Mouse (Mus musculus) E14TG2a.4 (cell line): ENCODE results near the gene Apbb1.

Experiments used
- H3K27me3 ChIP-seq: 2 replicates; pipeline ENCODE4 v1.6.1; 2014; ENCODE audit warnings: low read length, control low read depth; ENCODE audit not compliant: insufficient read depth
- H3K36me3 ChIP-seq: 2 replicates; pipeline ENCODE4 v1.6.1; 2014; ENCODE audit warnings: low read length, control low read depth; ENCODE audit not compliant: insufficient read depth
- H3K4me1 ChIP-seq: replicated peaks from 2 replicates; pipeline ENCODE4 v1.6.1; 2014; ENCODE audit warnings: low read depth, low read length, control low read depth
- H3K4me3 ChIP-seq: replicated peaks from 2 replicates; pipeline ENCODE4 v1.5.1; 2014; ENCODE audit warnings: mild to moderate bottlenecking, low read length
- H3K9me3 ChIP-seq: 2 replicates; pipeline ENCODE4 v1.6.1; 2014; ENCODE audit warnings: low read length, control low read depth
- CTCF ChIP-seq: conservative IDR thresholded peaks from 2 replicates; pipeline ENCODE4 v1.5.1; 2014; ENCODE audit warnings: low read length
- NANOG ChIP-seq: IDR thresholded peaks from 2 replicates; pipeline ENCODE4 v1.6.1; 2014; ENCODE audit warnings: borderline replicate concordance, low read length, mixed read lengths
- POU5F1 ChIP-seq: IDR thresholded peaks from 2 replicates; pipeline ENCODE4 v1.6.1; 2014; ENCODE audit warnings: low read length, borderline replicate concordance

The Apbb1 gene

GRCm38 (mm10) chr7:105568988-105569471 is 12.4 kb downstream of the Apbb1 start:
- Histone ChIP-seq H3K4me1 (peaks cover 13% of the 10 kb centered on the region), H3K27me3 (peaks cover 10% of the 10 kb centered on the region; the same call in 1 of the 2 replicates), H3K36me3 (peaks cover 11% of the 10 kb centered on the region), H3K4me3 (no peak overlapping the region), H3K9me3 (no peaks in the 10 kb centered on the region)
- TF ChIP-seq NANOG (no peak), CTCF (no peak), POU5F1 (no peak)

DNA sequence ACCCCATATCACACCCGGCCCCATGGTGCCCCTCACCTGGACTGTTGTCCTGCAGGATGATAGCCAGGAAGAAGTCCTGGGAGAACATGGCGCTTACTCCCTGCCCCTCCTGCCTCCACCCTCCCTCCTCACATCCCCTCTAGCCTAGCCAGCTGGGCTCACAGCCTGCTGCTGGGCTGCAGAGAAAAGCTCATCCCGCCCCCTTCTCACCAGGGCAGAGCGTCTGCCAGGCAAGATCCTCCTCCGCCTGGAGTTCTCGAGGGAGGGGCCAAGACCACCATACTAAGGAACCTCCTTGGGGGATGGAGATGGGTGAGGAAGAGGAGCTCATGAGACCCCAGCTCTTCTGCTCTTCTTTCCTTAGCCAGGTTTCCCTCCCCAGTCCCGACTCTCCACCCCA is 12.9 kb downstream of the Apbb1 start:
- H3K4me1 ChIP-seq: peaks cover 13% of the 10 kb centered on the region
- H3K36me3 ChIP-seq: peaks cover 10% of the 10 kb centered on the region
- no peaks in the 10 kb centered on the region for H3K9me3 ChIP-seq
- no peak overlapping the region for H3K4me3 ChIP-seq
- no peak for TF ChIP-seq CTCF
- no peak for TF ChIP-seq POU5F1
- H3K27me3 ChIP-seq: peaks cover 10% of the 10 kb centered on the region; the same call in 1 of the 2 replicates

GRCm38 (mm10) chr7:105565071-105565836 is 16.2 kb downstream of the Apbb1 start:
- Histone ChIP-seq H3K4me1 (peaks cover 13% of the 10 kb centered on the region), H3K9me3 (no peaks in the 10 kb centered on the region), H3K27me3 (peaks cover 12% of the 10 kb centered on the region; the same call in 1 of the 2 replicates), H3K36me3 (peaks cover 5% of the 10 kb centered on the region), H3K4me3 (no peak overlapping the region)
- TF ChIP-seq POU5F1: no peak

DNA sequence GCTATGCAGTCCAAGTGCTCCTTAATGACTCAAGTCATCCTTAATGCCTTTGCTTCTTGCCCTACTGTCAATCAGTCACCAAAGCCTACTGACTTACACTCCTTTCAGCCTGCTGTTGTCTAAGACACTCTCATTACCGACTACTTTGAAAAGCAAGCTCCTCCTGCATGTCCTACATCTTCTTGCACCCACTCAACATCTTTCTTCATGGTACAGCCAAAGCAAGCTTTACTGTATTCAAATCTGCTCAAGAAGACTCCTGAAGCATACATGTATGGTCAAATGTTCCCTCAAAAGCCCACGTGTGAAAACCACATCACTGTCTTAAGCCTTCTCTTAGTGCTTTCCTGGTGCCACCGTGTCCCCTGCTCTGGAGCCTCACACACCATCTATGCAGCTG is 18.1 kb downstream of the Apbb1 start:
- no peaks in the 10 kb centered on the region for H3K9me3 ChIP-seq
- H3K4me1 ChIP-seq: peaks cover 11% of the 10 kb centered on the region
- peaks cover 5% of the 10 kb centered on the region for H3K36me3 ChIP-seq
- TF ChIP-seq NANOG: no peak
- TF ChIP-seq CTCF: no peak
- no peak for TF ChIP-seq POU5F1
- no peak overlapping the region for H3K4me3 ChIP-seq
- peaks cover 12% of the 10 kb centered on the region; the same call in 1 of the 2 replicates for H3K27me3 ChIP-seq

GRCm38 (mm10) chr7:105562317-105562716 is 19.1 kb downstream of the Apbb1 start:
- Histone ChIP-seq H3K9me3 (no peaks in the 10 kb centered on the region), H3K27me3 (peaks cover 11% of the 10 kb centered on the region; the same call in 1 of the 2 replicates), H3K36me3 (peaks cover 5% of the 10 kb centered on the region), H3K4me1 (peaks cover 18% of the 10 kb centered on the region), H3K4me3 (no peak overlapping the region)
- TF ChIP-seq CTCF (no peak), NANOG (no peak), POU5F1 (no peak)

- Histone ChIP-seq H3K4me3 (peak overlapping the region; percentile 23; the same call in 1 of the 2 replicates), H3K4me1 (peaks cover 29% of the 10 kb centered on the region), H3K27me3 (peaks cover 7% of the 10 kb centered on the region; the same call in 1 of the 2 replicates), H3K9me3 (no peaks in the 10 kb centered on the region), H3K36me3 (no peaks in the 10 kb centered on the region)
- TF ChIP-seq POU5F1: no peak
- no peak for TF ChIP-seq CTCF
- no peak for TF ChIP-seq NANOG
Measured at GRCm38 (mm10) chr7:105559016-105559415, 22.4 kb downstream of the Apbb1 start.

DNA sequence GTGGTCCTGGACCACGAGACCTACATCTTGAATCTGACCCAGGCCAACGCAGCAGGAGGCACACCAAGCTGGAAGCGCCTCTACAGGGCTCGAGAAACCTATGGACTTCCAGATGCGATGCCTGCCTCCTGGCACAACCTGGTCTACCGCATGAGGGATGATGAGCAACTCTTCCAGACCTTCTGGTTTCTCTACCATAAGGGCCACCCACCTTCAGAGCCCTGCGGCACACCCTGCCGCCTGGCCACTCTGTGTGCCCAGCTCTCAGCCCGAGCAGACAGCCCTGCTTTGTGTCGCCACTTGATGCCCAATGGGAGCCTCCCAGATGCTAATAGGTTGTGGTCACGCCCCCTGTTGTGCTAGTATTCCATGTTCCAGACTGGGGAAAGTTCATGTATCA is 23.8 kb downstream of the Apbb1 start:
- Histone ChIP-seq H3K9me3 (no peaks in the 10 kb centered on the region), H3K4me3 (no peak overlapping the region), H3K27me3 (peaks cover 13% of the 10 kb centered on the region), H3K36me3 (no peaks in the 10 kb centered on the region), H3K4me1 (peaks cover 38% of the 10 kb centered on the region)
- TF ChIP-seq CTCF: no peak
- no peak for TF ChIP-seq POU5F1
- TF ChIP-seq NANOG: no peak

DNA sequence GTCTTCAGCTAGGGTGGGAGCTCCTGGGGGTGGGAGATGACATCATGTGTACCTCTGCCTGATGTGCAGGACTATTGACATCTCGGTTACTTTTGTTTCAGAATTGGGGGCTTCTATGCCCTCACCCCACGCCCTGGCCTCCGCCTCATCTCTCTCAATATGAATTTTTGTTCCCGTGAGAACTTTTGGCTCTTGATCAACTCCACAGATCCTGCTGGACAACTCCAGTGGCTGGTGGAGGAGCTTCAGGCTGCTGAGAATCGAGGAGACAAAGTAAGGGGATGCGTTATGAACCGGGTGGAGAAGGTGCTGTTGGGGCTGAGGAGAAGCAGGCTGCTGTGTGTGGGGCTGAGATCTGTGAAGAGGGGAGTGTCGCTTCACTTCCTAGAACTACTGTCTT is 25.0 kb downstream of the Apbb1 start:
- Histone ChIP-seq H3K4me1 (peaks cover 38% of the 10 kb centered on the region), H3K9me3 (no peaks in the 10 kb centered on the region), H3K36me3 (no peaks in the 10 kb centered on the region), H3K27me3 (peaks cover 12% of the 10 kb centered on the region), H3K4me3 (no peak overlapping the region)
- no peak for TF ChIP-seq NANOG
- no peak for TF ChIP-seq CTCF
- no peak for TF ChIP-seq POU5F1
